Mouse (Mus musculus): ENCODE results near the gene Gm5134.

- no peak for TF ChIP-seq MAZ (IDR thresholded peaks at IDR 0.05; ENCODE audit: low read depth, low read length)
- TF ChIP-seq MYC (IDR thresholded peaks at IDR 0.05; ENCODE audit: low read depth, low read length), result no peak
- TF ChIP-seq CTCF (IDR thresholded peaks at IDR 0.05 in 2 of 3, conservative IDR thresholded peaks at IDR 0.05 in 1 of 3; ENCODE audit: control insufficient read depth in 1 of 3, insufficient read depth in 1 of 3, low read depth in 2 of 3, low read length in 3 of 3, poor library complexity in 1 of 3, severe bottlenecking in 1 of 3), result no peak
- TF ChIP-seq MXI1 (IDR thresholded peaks at IDR 0.05; ENCODE audit: low read depth, low read length), result no peak
- TF ChIP-seq RCOR1 (IDR thresholded peaks at IDR 0.05; ENCODE audit: low read depth, low read length), result no peak
- TF ChIP-seq HCFC1 (IDR thresholded peaks at IDR 0.05; ENCODE audit: low read depth, low read length), result no peak
- no peak for TF ChIP-seq POLR2A (IDR thresholded peaks at IDR 0.05; ENCODE audit: control insufficient read depth in 1 of 2, insufficient read depth in 1 of 2, low read depth in 1 of 2, low read length in 2 of 2, poor library complexity in 1 of 2)
- TF ChIP-seq EP300 (IDR thresholded peaks at IDR 0.05; ENCODE audit: low read depth in 1 of 2, low read length in 2 of 2), result no peak
- no peak for TF ChIP-seq ZNF384 (IDR thresholded peaks at IDR 0.05; ENCODE audit: low read depth, low read length)
These were observed 81.0 kb downstream of the Gm5134 start for GRCm38 (mm10) chr10:76035277-76035676.
